Mouse (Mus musculus) heart, postnatal 0 days (tissue): ENCODE measurements around the gene Gm8005.
"Not testable (repeated sequence)": the region's sequence is repeated elsewhere in the genome, so short reads cannot be mapped to it uniquely, and the experiment has no call there.

Experiments
- CTCF ChIP-seq: IDR thresholded peaks from 2 replicates; pipeline ENCODE4 v1.5.1; 2016; ENCODE audit warnings: antibody characterized with exemption, control low read depth, low read depth
- EP300 ChIP-seq: IDR thresholded peaks from 2 replicates; pipeline ENCODE4 v1.6.1; 2016; ENCODE audit warnings: antibody characterized with exemption, low read depth

DNA sequence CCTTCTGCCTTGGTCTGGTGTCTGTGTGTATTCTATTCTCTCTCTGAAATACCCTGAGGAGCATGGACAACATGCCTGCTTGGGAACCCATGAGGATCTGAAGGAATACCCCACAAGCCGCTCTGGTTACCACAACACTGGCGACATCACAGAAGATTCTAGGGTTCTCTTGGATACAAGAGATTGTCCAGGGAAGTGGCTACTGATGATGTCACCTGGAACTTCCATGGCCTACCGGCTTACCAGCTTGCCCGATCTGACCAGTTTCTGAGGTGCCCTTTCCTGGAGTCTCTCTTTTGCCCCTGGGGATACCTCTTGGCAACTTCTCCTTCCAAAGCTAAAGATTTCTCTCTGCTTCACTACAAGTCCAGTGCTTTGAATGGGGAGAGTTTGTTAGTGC, at the start of gene Gm8005:
- TF ChIP-seq EP300, CTCF: not testable (repeated sequence)
